Mouse (Mus musculus): ENCODE measurements around the gene Npc2.

DNA sequence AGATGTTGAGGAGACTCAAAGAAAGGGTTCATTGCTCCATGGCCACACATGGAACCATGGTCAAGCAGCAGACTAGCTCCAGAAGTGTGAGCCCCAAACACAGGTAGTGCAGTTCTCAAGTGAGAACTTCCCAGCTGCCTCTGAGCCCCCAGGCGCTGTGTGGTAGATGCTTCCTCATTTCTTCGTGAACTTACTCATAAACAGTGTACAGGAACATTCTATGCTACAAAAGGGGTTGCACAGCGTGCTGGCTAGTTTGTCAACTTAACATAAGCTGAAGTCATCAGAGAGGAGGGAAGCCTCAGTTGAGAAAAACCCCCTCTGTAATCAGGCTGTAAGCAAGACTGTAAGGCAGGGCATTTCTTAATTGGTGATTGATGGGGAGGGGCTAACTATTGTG, 29.7 kb upstream of the Npc2 start:
- TF ChIP-seq CTCF (IDR thresholded peaks at IDR 0.05; ENCODE audit: low read depth) (no peak), EP300 (IDR thresholded peaks at IDR 0.05; ENCODE audit: low read depth) (no peak)

Data from heart, postnatal 0 days (tissue).